Mouse (Mus musculus): ENCODE data around the gene Gm21985.

DNA sequence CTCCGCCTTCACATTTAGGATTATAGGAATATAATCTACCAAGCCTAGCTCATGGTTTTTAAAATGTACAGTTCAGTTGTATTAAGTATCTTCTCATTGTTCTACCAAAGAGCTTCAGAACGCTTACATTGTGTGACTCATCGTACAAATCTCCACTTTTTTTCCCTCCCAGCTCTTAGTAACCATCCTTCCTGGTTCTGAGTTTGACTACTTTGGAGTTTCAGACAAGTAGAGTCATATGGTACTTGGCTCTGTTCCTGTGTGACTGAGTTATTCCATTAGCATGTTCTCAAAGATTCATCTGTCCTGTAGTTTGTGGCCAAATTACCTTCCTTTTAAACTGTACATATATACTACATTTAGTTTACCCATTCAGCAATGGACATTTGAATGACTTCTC is 42.6 kb downstream of the Gm21985 start:
- TF ChIP-seq POLR2A (IDR thresholded peaks at IDR 0.05; ENCODE audit: extremely low read depth, insufficient read depth, low read length) (no peak), CTCF (IDR thresholded peaks at IDR 0.05; ENCODE audit: low read depth, low read length) (no peak)
